Mouse (Mus musculus) embryonic stem cell, embryonic (primary cell): Measurements from ENCODE around the gene Gas7.

Experiments
- CTCF ChIA-PET, 4 experiments: fragments of 300-600 bp in 2 of 4; fragments of 350-600 bp in 2 of 4; sonication (Branson Sonifier 250); formaldehyde crosslinking; loops; one replicate each; lab custom pipeline; 2022; ENCODE audit warnings: inconsistent platforms in 2 of 4; lab: Charles Lee
- POLR2A ChIA-PET, 4 experiments: fragments of 300-600 bp in 2 of 4; fragments of 350-600 bp in 2 of 4; sonication (Branson Sonifier 250); formaldehyde crosslinking; loops; one replicate each; lab custom pipeline; 2022; ENCODE audit warnings: antibody characterized with exemption in 4 of 4, inconsistent platforms in 1 of 4; lab: Charles Lee

Gas7 gene

DNA sequence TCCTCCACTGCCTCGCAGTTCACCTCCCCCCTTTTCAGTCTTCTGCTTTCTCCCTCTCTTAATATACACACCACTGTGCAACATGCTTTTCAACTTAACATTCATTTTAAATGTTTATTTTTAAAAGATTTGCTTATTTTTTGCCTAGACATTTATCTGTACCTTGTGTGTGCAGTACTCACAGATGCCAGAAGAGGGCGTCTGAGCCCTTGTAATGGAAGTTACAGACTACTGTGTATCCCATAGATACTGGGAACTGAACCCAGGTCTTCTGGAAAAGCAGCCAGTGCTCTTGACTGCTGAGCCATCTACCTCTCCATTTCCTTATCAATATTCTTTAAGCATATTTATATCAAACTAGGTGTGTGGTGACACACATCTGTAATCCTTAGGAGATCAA, 62.5 kb downstream of the Gas7 start:
- ChIA-PET POLR2A (no interaction called here), CTCF (interaction anchor here in 1 of 4 experiments (0.6 kb wide), 1 partner anchor 980 kb away, joined by 4 read pairs; no protein-coding TSS in a partner anchor)

DNA sequence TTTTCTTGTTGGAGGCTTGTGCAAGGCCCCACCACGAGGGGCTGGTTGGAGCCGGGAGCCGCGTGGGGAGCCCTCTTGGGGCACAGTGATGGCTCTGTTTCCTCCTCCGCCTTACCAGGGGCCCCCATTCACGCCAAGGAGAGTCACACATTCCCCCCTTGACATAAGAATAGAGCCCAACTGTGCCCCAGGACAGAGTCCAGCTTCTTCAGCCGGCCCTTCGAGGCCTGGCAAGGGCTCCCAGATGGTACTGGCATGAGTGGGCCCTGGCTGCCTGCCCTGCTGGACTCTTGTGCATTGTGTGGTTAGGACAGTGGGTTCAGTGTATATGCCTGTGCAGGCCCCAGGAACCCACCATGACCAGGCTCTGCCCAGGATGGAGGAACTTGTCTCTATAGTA, 63.7 kb downstream of the Gas7 start:
- CTCF ChIA-PET = no interaction called here
- POLR2A ChIA-PET = no interaction called here

- POLR2A ChIA-PET = no interaction called here
Observed at GRCm38 (mm10) chr11:67522671-67523070, 67.4 kb downstream of the Gas7 start.

DNA sequence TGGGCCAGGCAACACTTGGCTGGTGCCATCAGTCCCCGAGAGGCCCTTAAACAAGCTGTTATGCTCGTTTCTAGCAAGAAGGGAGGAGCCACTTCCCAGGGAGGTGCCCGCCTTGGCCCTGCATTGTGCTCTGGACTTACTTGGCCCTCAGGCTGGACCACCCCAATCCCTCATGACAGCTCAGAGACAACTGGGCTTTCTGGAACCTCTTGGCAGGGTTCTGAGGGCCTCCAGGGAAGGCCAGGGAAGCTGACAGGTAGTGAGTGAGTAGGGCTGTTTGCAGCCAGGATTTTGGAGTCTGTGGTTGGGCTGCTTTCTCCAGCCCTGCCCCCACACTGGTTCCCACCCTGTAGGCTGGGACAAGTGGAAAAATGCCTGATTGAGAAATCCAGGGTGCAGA, 68.6 kb downstream of the Gas7 start:
- CTCF ChIA-PET = no interaction called here
- POLR2A ChIA-PET = no interaction called here

More at GRCm38 (mm10) chr11:67522671-67523070, 67.4 kb downstream of the Gas7 start:
- CTCF ChIA-PET = interaction anchor here in 1 of 4 experiments (0.6 kb wide), 1 partner anchor 421 kb away, joined by 4 read pairs; no protein-coding TSS in a partner anchor

GRCm38 (mm10) chr11:67524731-67525130, 69.5 kb downstream of the Gas7 start:
- CTCF ChIA-PET = no interaction called here
- POLR2A ChIA-PET = no interaction called here

- CTCF ChIA-PET = interaction anchor here in 1 of 4 experiments (0.6 kb wide), 1 partner anchor 136 kb away, joined by 6 read pairs; no protein-coding TSS in a partner anchor
- POLR2A ChIA-PET = no interaction called here
Observed at GRCm38 (mm10) chr11:67525841-67526240, 70.6 kb downstream of the Gas7 start.

- POLR2A ChIA-PET = no interaction called here
- CTCF ChIA-PET = interaction anchor here in 1 of 4 experiments (1.0 kb wide), 1 partner anchor 121 kb away, joined by 3 read pairs; no protein-coding TSS in a partner anchor
Observed at GRCm38 (mm10) chr11:67526621-67527545, 71.6 kb downstream of the Gas7 start.

DNA sequence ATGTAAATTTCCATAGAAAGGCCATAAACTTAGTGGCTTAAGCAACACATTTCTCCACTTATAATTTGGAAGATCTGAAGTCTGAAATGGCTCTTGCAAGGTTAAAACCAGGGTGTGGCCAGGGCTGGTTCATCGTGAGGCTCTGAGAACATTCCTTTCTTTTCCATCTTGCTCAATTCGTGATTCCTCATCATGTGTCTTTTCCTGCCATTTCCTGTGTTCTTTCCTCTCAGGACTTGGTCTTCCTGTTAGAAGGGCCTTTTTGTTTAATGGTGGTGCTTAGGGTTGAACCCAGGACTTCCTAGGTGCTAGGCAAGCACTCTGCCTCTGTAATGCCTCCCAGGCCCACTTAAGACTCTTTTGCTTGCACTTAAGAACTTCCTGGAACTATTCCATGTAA, 76.0 kb downstream of the Gas7 start:
- POLR2A ChIA-PET = no interaction called here
- CTCF ChIA-PET = no interaction called here

DNA sequence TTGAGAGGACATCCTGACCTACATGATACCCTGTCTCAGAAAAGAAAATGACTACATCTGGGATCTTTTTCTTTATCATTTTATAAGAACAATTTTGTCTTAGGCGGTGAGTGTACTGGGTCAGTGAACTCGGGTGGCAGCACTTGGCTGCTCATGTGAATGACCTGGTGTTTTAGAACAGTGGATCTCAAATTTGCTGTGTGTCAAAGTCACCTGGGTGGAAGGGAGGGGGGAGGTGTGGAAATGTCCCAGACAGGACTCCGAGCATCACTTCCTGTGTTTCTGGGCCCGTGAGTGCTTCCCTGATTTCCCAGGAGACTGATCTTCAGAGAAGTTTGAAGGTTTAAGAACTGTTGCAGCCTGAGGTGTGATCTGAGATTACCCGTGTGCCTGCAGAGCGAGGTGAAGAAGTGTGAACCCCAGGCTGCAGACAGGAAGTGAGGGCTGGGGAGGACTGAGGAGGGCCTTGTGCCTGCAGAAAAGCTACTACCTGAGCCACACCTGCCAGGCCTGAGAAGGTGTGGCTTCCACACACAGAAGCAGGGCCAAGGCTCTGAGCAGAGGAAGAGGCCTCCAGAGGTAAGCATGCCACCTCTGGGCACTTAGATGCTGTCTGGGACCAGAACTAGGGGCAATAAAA, 76.8 kb downstream of the Gas7 start:
- ChIA-PET POLR2A (no interaction called here), CTCF (interaction anchor here in 2 of 4 experiments (1.1 to 1.6 kb wide), 2 partner anchors 116 to 144 kb away, joined by 3 to 6 read pairs; no protein-coding TSS in a partner anchor)

GRCm38 (mm10) chr11:67532728-67533127, 77.5 kb downstream of the Gas7 start:
- POLR2A ChIA-PET = no interaction called here
- CTCF ChIA-PET = interaction anchor here in 2 of 4 experiments (1.1 to 1.6 kb wide), 4 partner anchors 104 to 143 kb away, joined by 3 to 6 read pairs (median 4); no protein-coding TSS in a partner anchor

DNA sequence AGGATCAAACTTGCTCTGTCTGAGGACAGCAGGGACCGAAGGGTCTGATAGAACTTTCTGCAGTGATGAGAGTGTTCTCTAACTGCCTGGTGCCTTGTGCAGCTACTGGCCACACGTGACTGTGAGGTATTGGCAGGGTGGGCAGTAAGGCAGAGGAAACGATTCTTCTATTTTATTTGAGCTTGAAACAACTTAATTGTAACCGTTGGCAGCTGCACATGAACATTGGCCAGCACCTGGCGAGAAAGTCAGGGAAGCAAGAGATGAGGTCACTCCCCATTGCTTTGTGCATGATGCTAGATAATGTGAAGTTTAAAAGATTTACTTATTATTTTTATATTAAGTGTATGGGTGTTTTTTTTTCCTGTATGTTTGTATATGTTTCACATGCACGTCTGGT, 77.9 kb downstream of the Gas7 start:
- CTCF ChIA-PET = interaction anchor here in 3 of 4 experiments (0.6 to 1.6 kb wide), 7 partner anchors 15 to 143 kb away, joined by 3 to 6 read pairs (median 3); no protein-coding TSS in a partner anchor
- POLR2A ChIA-PET = no interaction called here

DNA sequence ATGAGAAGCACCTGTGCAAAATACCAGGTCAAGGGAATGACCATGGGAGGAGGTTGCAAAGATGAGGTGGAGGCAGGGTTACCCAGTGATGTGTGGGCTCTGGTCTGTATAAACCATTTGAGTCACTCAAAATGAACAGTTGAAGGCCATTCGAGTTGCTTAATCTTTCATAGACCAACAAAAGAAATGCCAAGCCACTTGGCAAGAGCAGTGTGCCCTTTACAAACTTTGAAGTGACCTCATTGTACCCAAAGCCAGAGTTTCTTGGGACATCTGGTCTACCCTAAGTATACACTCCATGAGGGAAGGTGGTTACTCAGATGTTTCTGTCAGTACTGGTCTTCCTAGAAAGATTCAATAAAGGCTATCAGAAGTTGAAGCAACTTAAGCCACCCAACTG, 80.5 kb downstream of the Gas7 start:
- ChIA-PET CTCF (no interaction called here), POLR2A (no interaction called here)

DNA sequence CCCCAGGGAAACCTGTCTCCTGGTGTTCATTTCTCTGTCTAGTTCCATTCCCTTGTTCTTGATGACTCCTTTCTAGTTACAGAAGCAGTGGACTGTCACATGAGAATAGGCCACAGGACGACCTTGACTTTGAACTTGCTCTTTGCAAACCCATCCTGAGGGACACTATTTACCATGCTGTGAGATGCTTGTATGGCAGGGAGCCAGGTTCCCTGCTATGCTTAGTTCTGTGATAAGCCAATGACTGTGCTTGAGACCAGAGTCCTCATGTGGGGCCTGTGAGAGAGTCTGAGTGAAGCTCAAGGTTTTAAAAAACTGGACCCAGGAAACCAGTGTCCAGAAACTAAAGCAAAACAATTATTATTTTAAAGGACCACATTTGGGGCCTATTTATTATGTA, 81.2 kb downstream of the Gas7 start:
- POLR2A ChIA-PET = interaction anchor here in 1 of 4 experiments (0.7 kb wide), 1 partner anchor 99 kb away, joined by 3 read pairs; no protein-coding TSS in a partner anchor
- CTCF ChIA-PET = no interaction called here

GRCm38 (mm10) chr11:67537353-67537752, 82.1 kb downstream of the Gas7 start:
- POLR2A ChIA-PET = interaction anchor here in 1 of 4 experiments (0.7 kb wide), 1 partner anchor 98 kb away, joined by 3 read pairs; no protein-coding TSS in a partner anchor
- CTCF ChIA-PET = no interaction called here

DNA sequence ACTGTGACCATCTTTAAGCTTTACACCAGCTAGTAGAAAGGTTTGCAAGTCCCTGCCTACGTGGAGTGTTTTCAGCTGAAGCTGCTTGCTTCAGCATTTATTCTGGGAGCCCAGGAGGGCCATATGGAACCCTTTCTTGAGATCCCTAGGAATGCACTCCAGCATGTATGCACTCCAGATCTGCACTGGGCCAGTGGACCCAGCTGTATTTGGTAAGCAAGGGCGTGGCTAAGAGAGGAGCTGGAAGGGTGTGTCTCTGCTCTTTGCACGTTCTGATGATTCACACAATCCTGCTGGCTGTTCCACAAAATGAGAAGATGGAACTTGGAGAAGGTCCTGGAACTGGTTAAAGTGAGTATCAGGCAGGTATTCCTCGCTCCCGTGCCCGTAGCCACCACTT, 83.3 kb downstream of the Gas7 start:
- CTCF ChIA-PET = no interaction called here
- POLR2A ChIA-PET = no interaction called here

DNA sequence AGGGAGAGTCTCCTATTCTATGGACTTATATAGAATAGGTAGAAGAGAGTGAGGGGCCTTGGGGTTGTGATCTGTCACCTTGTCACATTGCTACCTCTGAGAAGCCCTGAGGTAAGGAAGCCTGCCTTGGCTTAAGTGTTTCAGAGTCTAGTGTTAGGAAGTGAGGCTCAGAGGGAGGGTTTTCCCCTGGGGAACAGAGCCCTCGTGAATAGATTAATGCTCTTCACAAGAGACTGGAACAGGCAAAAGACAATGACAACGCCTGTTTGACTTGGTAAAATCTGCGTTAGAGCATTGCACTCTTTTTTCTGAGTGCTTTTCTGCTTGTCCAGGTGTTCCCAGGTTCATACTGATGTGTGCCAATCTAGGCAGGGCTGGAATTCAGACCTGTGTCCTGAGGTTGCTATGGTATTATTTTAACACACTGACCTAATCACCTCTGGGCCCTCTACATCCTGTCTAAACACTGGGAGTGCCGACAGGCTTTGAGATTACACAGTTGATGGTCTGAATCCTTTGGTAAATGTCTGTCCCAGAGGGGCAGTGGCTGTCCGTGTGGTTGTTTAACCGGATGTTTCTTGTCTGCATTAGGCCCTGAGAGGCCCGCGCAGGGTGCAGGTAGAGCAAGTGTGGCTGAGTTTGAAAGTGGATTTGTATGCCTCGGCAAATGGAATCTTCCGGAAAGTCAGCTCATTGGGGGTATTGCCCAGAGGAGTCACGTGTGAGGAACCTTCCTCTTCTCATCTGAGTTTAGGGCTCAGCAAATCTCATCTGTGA, 89.6 kb downstream of the Gas7 start:
- ChIA-PET CTCF (no interaction called here), POLR2A (interaction anchor here in 1 of 4 experiments (0.5 kb wide), 1 partner anchor 190 kb away, joined by 4 read pairs; no protein-coding TSS in a partner anchor)

GRCm38 (mm10) chr11:67546582-67546981, 91.3 kb downstream of the Gas7 start:
- CTCF ChIA-PET = interaction anchor here in 1 of 4 experiments (0.7 kb wide), 1 partner anchor 1599 kb away, joined by 3 read pairs; no protein-coding TSS in a partner anchor
- POLR2A ChIA-PET = interaction anchor here in 1 of 4 experiments (0.7 kb wide), 1 partner anchor 270 kb away, joined by 5 read pairs; no protein-coding TSS in a partner anchor

GRCm38 (mm10) chr11:67549306-67549705, 94.1 kb downstream of the Gas7 start:
- CTCF ChIA-PET = no interaction called here
- POLR2A ChIA-PET = interaction anchor here in 2 of 4 experiments (0.6 kb wide), 2 partner anchors 18 to 496 kb away, joined by 4 to 5 read pairs; no protein-coding TSS in a partner anchor
